Mouse (Mus musculus) kidney, adult 8-10 months (tissue): Measurements from ENCODE around the gene Zfp865.
"Not testable (repeated sequence)": the region's sequence is repeated elsewhere in the genome, so short reads cannot be mapped to it uniquely, and the experiment has no call there.

Experiments used
- DNase-seq, 2 experiments: peaks; one replicate each; pipeline ENCODE4 v3.0.0; 2022

The Zfp865 gene

DNA sequence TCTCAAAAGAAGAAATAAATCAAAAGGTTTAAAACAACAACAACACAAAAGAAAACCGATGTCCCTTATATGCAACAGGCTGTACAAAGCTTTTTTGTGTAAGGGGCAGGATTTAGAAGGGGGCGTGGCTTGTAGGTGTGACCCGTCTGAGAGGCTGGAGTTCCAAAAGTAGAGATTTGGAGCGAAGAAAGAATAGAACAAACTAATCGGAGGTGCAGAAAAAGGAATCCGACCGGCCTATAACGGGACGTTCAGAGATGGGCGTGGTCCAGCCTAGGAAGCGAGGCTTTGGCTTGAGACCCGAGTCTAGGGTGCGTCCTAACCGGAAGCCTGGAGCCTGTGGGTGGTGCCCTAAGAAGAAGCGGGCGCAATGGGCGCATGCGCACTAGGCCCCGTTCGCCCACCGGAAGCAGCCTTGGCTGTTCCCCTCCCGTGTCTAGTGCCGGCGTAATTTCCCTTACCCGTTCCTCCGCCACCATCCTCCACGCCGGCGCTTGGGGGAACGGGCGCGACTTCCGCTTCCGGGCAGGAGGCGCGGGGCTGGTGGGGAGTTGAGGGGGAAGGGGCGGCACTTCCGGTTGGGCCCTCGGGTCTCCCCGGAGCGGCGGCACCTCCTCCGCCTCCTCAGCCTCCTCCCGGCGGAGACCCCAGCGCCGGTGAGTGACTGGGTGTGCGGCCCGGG, at the start of gene Zfp865, which contains the start of gene Ccdc106:
Gene Zfp865, plus strand, starts transcription at position 377 of the 682 bp plus-strand sequence.
Gene Ccdc106, plus strand, starts transcription at position 554 of the 682 bp plus-strand sequence.
- DNase-seq = peak; percentile 99

DNA sequence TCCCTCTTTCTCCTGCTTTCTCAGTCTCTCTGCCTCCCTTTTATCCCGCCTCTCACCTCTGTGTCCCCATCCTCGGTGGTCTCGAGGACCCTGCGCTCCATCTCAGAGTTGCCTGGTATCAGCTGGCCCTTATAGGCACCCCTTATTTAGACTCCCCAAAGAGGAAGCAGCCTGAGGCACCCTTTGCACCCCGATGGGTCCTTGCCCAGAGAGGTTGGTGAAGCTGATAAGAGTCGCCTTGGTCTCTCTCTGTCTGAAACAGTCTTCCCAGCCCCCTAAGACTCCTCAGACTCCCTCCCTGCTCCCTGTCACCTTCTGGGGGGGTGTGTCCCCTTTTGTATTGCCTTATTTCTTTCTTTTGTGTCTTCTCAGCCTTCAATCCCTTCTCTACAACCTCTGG, 49.1 kb upstream of the Zfp865 start, which contains the start of gene Sbk3:
Gene Sbk3, minus strand, starts transcription at position 101 of the 400 bp plus-strand sequence.
- no peak for DNase-seq

- DNase-seq = no peak
Measured at GRCm38 (mm10) chr7:4971710-4972109, 48.5 kb upstream of the Zfp865 start.

DNA sequence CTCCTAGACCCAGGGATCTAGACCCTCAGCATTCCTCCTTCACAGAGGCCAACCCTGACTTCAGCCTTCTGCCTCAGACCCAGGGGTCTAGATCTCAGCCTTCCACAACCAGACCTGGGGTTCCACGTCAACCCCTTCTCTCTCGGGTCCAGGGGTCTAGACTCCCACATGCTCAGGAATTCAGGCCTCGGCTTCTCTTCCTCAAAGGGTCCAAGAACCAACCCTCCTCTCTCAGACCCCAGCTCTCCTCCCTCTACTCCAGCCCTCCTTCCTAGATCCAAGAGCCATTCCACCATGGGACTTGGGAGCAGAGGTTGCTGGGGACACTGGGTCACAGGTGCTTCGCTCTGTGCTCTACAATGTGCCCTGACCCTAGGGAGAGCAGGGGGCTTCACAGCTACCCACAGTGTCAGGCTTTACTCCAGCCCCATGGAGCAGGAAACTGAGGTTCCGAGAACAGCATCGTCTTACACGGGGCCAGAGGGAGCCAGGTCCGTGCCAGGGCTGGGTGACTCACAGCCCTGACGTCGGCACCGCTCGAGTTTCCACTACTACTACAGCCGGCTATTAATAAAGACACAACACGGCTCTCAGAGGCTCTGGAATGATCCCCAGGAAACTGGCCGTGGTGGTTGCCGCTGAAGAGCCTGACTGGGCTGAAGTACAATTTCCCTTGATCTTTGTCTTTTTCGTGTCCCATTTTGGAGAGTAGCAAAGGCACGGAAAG, 47.7 kb upstream of the Zfp865 start:
- no peak for DNase-seq

DNA sequence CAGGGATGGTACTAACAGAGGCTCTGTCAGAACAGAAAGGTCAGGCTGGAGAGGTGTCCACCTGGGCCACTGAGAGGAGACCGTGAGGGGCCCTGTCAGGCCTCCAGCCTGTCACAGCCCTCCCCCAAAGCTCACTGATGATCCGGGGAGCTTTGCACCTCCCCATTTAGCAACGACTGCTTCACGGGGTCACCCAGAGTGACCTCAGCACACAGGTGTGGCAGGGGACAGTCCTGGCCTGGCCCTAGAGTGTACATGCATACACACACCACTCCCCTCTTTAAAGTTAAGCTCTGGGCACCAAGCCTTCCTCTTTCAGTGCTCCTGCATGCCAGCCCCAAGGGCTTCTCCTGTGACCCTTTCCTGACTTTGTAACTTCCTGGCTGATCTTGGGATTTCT, 44.7 kb upstream of the Zfp865 start:
- no peak for DNase-seq

DNA sequence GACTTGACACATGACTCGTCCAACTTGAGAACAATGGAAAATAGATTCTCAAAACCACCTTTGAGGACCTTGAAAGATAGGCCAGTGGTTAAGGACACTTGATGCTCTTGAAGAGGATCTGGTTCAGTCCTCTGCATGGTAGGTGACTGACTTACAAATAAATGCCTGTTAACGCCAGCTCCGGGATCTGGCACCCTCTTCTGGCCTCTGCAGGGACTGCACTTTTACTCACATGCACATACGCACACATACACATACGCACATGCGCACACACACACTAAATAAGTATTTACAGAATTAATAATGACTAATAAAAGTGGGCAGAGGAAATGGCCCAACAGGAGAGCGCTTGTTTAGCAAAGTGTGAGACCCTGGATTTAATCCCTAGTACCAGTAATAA, 43.3 kb upstream of the Zfp865 start:
- no peak for DNase-seq

GRCm38 (mm10) chr7:4988250-4988649, 31.9 kb upstream of the Zfp865 start:
- no peak for DNase-seq

DNA sequence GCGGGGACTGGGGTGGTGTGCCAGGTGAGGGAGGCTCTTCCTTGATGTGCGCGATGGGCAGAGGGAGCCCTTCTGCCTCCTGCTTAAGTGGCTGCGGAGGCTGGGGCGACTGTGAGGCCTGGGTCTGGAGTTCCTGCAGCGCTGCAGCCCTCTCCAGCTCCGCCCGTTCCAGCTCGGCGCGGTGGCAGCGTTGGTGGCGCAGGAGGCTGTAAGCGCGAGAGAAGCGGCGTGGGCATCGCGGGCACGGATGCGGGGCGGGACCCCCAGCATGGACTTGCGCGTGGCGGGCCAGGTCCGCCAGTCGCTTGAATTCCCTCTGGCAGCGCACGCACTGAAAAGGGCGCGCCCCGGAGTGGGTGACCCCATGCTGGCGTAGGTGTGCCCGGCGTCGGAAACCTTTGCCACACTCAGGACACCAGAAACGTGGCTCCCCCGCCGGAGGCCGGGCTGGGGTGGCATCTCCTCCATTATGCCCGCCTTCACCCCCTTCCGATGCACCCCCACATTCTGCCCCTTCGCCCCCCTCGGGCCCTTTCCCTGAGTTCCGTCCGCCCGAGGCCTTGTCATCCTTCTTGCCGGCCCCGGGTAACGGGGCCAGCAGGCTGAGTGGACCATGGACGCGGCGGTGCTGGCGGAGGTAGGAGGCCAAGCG, 26.7 kb upstream of the Zfp865 start:
- DNase-seq = no peak

- no peak for DNase-seq
Measured at GRCm38 (mm10) chr7:4993999-4994788, 26.0 kb upstream of the Zfp865 start.

DNA sequence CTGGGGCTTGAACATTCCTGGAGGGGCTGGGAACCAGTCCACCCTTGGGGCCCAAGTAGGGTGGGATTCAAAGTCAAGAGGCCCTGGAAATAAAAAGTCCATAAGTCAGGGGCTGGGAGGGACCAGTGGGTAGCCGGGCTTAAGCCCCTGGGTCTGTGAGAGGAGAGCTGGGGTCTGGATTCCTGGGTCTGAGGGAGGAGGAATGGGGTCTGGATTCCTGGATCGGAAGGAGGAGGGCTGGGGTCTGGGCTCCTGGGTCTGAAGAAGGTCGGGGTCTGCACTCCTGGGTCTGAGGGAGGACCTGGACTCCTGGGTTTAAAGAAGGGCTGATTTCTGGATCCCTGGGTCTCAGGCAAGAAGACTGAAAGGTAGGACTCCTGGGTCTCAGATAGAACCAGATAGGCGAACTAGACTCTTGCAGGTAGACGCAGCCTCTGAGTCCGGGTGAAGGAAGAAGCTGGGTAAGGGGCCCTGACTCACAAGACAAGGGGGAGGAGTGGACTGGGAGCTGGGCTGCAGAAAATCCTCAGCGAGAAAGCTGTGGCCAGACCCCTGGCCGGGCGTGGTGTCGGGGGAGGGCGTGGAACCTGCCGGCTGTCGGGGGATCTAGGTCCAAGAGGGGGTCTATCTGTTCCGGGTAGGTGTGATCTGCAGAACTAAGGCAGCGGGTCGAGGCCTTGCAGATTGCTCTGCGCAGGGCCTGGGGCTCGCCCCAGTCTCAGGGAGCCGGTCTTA, 24.7 kb upstream of the Zfp865 start:
- no peak for DNase-seq

DNA sequence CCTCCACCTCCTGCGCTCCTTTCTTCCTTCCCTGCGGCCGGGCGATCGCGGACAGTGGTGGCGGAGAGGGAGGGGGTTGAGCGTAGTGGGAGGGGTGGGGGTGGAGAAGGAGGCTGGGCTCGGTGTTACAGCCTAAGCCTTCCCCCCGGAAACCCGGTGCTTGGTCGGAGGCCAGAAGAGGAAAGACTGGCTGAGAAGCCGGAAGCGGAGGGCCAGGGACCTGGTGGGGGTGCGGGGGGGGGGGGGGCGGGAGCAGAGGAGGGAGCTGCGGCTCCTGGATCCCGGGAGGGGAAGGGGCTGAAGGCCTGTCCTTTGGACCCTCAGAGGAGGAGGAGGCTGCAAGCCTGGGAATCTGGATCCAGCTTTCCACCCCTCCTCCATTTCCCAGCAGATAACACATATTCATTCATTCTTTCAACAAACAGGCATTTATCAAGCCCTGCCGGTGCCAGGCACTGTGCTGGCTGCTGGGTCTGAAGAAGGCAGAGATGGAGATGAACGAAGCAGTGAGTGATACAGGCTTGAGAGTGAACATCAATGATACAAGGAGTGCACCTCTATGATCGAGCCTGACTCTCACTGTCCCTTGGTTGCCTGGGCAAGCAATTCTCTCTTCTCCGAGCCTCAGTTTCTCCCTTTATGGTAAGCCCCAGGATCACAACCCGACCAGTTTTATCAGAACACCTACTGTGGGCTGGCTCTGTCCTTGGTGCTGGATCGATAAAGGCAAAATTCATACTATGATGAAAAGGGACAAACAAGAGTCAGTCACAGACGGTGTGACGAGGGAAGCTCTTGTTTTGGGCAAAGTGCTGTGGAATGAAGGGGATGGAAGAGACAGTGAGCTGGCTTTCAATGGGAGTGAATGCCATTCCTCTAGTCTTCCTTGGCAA, 23.9 kb upstream of the Zfp865 start, which contains the start of gene Zfp579:
Gene Zfp579, minus strand, starts transcription at position 156 of the 893 bp plus-strand sequence.
- DNase-seq = peak; percentile 86 to 93

GRCm38 (mm10) chr7:4996934-4997333, 23.2 kb upstream of the Zfp865 start:
- DNase-seq = no peak

DNA sequence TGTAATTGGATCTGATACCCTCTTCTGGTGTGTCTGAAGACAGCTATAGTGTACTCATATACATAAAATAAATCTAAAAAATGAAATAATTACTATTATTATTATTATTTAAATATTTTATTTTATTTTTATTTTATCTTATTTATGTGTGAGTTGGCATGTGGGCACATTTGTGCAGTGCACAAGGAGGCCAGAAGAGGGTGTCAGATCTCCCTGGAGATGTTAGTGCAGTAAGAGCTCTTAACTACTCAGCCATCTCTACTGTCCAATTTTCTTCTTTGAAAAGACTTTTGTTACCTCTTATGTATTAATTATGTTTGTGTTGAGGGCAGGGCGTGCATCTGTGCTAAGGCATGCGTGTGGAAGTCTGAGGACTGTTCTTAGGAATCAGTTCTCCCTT, 20.3 kb upstream of the Zfp865 start:
- DNase-seq = peak in 1 of 2 experiments; percentile 55

- DNase-seq = not testable (repeated sequence)
Measured at GRCm38 (mm10) chr7:5002876-5003275, 17.3 kb upstream of the Zfp865 start.

GRCm38 (mm10) chr7:5008229-5008628, 11.9 kb upstream of the Zfp865 start:
- no peak for DNase-seq

DNA sequence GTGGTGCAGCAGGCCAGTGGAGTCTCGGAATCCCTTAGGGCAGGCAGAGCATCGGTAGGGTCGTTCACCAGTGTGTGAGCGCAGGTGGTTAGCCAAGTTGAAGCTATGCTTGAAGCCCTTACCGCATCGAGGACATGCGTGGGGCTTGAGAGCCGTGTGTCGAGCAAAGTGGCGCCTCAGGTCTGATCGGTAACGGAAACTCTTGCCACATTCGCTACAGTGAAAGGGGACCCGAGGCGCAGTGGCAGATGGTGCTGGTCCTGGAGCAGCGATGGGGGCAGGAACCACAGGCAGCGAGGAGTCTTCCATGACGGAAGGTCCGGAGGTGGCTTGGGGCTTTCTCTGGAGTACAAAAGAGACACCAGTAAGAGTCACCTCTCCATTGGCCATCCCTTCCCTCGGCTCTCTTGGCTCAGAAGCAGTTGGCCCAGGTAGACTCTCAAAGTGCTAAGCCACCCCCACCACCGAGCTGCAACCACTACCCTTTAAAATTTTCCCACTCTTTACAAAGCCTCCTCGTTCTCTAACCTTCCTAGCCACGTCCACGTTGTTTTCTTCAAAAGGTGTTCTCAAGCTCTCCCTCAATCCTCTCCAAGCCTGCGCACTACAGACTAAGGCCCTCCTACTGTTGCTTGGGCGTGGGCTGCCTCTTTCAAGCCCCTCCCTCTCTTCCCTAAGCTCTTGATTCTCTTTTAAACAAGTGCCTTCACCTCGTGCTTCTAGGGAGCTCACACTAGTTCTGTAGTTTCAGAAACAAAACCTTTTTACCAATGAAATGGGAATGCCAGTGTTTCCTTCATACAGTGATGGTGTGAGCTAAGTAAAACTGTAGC, 7.3 kb upstream of the Zfp865 start:
- no peak for DNase-seq

DNA sequence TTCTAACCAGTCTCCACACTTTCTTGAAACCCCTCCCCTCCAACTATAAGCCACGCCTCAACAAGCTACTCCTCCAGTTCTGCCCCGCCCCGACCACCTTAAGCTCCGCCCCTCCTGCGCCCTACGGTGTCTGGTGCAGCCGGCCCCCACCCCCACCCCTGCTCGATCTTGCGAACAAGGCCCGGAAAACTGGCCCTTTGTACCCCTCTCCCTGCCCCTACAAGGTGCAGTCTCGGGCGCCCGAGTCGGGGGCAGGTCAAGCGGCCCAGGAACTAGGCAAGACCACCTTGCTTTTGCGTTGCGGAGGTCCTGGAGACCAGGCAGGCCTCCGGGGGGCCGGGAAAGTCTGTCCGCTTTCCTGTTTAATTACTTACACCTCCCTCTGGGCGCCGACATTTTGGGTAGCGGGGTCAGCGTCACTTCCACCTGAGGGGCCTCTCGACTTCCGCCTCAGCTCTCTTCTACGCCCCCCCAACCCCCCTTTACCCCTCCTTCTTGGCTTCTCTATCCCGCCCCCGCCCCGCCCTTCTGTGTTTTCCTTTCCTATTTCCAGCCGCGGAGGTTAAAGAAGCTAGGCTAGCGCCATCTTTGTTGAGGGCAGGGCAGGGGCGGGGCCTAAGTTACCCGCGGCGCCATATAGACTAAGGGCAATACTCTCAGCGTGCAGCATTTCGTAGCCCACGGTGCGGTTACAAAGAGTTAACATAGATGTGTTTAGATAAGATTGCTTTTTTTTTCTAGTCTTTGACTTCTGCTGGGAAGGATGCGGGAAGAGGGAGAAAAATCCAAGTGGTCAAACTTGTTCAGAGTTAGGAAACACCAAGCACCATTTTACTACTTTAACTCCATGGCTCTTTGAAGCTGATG, 5.7 kb upstream of the Zfp865 start, which contains the start of the genes Zfp524 and Fiz1:
Gene Zfp524, plus strand, starts transcription at position 165 of the 867 bp plus-strand sequence.
Gene Fiz1, minus strand, starts transcription at position 447 of the 867 bp plus-strand sequence.
- DNase-seq = peak; percentile 97 to 99

DNA sequence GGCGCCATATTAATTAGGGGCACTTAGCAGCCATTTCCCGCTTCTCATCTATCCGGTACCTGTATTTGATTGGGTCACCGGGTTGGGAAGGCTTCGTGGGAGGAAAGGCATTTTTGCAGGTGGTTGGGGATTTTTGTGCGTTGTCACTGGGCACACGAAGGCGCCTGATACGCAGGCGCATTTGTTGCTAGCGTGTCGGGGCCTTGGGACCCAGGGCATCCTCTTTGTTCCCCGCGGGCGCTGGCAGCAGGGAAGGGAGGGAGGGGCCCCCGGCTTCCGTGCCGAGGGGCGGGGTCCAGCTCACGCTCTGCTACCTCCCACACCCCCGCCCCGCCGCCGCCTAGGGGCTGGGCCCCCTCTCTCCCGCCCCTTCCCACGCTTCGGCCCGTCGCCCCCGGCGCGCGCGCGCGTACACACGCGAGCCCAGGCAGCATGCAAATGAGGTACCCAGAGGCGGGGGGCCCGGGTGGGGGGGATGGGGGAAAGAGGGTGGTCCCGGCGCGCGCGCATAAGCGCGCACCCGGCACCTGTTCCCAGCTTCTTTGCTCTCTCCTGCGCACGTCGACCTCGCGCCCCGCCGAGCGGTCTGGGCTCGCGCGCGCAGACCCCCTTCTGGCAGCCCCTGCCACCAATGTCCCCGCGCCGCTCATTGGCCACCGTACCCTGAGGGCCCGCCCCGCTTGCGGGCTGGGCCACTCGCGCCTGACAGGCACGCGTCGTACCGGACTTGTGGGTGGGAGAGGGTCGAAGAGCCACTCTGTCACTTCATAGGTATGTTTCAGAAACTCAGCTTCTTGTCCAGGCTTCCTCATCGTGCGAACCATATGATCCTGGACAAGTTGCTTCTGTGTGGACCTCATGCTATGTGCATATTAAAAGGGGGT, 4.8 kb upstream of the Zfp865 start, which contains the start of gene Gm44973:
Gene Gm44973, plus strand, starts transcription at position 379 of the 884 bp plus-strand sequence.
- peak; percentile 93 to 94 for DNase-seq
